Mouse (Mus musculus): ENCODE results near the gene Lrriq1.

GRCm38 (mm10) chr10:103226646-103227045 is 9.5 kb downstream of the Lrriq1 start:
- no peak for TF ChIP-seq CTCF (IDR thresholded peaks at IDR 0.05; ENCODE audit: low read depth)
- TF ChIP-seq EP300 (optimal IDR thresholded peaks at IDR 0.05) = no peak

All from stomach, postnatal 0 days (tissue).